Mouse (Mus musculus): ENCODE measurements around the gene Zkscan14. TPM values are rescaled to one million over a fixed set of nuclear protein-coding genes. Genes with fewer than 3 reads are reported as not detected.
"Not testable (repeated sequence)": the region's sequence is repeated elsewhere in the genome, so short reads cannot be mapped to it uniquely, and the experiment has no call there.

The Zkscan14 gene
- total RNA-seq (2021): 10 to 100 TPM; 11.8 to 15.8 TPM
- long read RNA-seq, experiment 1, transcript Zkscan14-201 (3 exons, 1,967 nt): major isoform, 17 of 19 reads
- long read RNA-seq, experiment 1, partial matches to known transcripts: 0 of 19 reads
- long read RNA-seq, experiment 1, other reads (novel, unspliced or antisense): 2 of 19 reads
- long read RNA-seq, experiment 2, transcript Zkscan14-201 (3 exons, 1,967 nt): major isoform, 19 of 21 reads
- long read RNA-seq, experiment 2, partial matches to known transcripts: 0 of 21 reads
- long read RNA-seq, experiment 2, other reads (novel, unspliced or antisense): 1 of 21 reads

DNA sequence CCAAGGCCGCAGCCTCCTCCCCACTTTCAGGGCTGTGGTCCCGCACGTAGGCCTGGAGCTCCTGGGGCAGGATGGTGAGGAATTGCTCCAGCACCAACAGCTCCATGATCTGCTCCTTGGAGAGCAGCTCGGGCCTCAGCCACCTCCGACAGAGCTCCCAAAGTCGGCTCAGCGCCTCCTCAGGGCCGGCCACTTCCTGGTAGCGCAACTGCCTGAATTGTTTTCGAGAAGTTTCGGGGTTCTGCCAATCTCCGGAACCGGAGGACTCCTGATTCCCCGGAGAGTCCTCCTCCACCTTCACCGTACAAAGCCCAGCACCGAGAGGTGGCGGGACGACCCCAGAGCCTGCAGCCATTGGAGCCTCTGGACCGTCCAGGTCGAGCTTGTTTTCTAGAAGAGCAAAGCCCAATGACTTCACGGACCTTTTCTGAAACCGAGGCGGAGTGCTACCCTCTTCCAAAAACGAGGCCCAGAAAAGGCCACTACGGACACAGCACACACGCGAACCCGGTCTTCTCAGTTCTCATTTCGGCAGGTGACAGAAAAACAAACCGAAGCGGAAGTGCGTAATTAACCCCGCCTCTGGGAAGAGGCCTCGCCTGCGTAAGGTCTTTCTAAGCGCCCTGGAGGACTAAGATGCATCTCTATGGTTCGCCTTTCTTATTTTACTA, at the start of gene Zkscan14:
Zkscan14 (minus strand) TSS at position 548 of the 671 bp plus-strand sequence.
- peak; percentile 74 to 79 for DNase-seq (ENCODE audit: low spot score in 2 of 2)

DNA sequence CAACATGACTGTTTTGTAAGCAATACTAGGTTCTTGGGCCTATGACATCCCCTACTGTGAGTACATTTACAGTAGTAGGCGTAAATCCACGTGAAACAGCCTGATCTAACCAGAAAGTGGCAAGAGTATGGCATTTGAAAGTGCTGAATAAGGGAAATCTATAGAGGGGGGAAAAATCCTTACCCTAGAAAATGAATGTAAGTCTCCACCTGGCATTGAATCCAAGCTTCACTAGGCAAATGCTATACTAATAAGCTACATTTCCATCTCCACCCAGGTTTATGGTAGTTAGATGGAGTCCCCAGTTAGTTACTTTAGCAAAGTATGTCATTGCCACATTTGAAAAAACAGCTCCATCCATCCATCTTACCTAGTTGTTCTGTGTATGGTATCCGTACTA, 47.9 kb upstream of the Zkscan14 start:
- DNase-seq (ENCODE audit: low spot score in 2 of 2): no peak

DNA sequence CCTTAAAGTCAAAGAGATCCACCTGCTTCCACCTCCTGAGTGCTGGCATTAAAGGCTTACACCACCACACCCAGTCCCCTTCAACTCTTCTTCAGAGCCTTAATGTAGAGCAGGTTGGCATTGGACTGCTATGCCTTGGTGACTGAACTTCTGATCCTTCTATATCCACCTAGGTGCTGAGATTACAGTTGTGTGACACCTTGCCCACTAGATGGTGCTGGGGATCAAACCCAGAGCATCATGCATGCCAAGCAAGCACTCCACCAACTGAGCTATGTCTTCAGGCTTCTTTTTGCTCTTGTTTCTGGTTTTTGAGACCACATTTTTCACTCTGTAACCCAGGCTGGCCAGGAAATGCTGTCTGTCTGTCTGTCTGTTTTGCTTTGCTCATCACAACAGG, 33.0 kb upstream of the Zkscan14 start:
- peak; percentile 12 to 18 for DNase-seq (ENCODE audit: low spot score in 2 of 2)

DNA sequence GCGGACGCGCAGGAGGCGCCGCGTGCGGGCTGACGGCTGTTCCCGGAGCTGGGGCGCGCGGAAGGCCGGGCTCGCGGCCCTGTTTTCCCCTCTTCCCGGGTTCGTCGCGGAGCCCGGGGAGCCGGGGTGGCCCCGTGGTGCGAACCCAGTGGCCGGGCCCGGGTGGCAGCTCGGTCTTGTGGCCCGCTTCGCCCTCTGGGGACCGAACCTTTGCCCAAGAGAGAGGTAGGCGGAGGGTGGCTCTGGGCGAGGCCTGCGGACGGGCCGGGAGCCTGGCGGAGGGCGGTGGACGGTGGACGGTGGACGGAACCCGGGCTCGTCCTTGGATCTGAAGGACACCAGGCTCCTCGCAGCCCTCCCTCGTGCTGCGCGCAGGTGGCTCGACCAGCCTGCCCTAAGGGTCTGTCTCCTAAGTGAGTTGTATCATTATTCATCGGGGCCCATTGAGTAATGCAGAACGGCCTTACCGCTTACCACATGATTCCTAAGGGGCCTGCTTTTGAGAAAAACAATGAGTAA, 30.3 kb upstream of the Zkscan14 start:
- no peak for DNase-seq (ENCODE audit: low spot score in 2 of 2)

DNA sequence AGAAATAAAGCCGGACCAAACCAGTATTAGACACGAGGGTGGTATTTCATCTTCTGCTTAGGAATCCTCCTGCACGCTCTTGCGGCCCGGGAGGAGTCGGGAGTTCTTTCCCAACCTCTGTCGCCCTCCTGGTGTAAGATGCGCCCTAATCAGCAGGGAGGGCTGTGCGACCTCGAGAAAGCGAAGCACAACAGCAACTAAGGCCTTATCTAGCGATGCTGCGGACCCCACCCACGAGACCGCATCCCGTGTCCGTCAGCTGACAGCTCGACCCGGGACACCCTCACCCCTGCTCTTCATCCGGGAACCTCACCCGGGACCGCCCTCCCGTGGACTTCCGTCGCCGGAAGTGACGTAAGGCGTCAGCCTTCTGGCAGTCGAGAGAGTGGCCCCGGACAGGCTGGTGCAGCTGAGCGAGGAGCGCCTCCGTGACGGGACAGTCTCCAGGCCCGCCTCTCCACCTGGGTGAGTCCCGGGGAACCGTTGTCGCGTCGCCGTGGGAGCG, 29.8 kb upstream of the Zkscan14 start, which contains the start of gene Zfp655:
Zfp655 (plus strand) TSS at position 349 of the 505 bp plus-strand sequence.
- peak; percentile 98 to 99 for DNase-seq (ENCODE audit: low spot score in 2 of 2)

DNA sequence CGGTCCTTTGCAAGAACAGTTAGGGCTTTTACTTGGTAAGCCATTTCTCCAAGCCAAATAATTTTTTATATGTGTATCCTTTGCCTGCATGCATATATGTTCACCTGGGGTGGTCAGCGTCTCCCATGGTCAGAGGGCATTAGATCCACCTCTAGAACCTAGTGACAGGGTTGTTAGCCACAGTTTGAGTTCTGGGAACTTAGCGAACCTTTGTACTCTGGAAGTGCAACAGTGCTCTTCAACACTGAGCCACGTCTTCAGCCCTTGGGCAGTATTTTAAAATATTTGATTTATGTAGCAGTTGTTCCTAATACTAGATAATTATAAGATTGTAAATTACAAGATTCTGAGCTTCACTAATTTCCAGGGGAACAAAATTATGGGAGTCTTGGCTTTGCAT, 29.0 kb upstream of the Zkscan14 start:
- no peak for DNase-seq (ENCODE audit: low spot score in 2 of 2)

DNA sequence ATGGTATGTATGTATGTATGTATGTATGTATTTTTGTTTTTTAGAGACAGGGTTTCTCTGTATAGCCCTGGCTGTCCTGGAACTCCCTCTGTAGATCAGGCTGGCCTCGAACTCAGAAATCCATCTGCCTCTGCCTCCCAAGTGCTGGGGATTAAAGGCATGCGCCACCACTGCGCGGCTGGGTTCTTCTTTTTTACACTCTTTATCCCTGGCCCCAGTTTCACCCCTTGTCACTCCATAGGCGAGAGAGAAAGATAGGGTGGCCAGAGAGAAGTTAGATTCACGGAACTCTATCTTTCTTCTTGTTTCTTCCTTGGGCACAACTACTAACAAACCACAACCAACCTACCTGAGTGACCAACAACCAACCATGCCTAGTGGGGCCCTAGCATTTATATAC, 27.6 kb upstream of the Zkscan14 start:
- DNase-seq (ENCODE audit: low spot score in 2 of 2): not testable (repeated sequence)

DNA sequence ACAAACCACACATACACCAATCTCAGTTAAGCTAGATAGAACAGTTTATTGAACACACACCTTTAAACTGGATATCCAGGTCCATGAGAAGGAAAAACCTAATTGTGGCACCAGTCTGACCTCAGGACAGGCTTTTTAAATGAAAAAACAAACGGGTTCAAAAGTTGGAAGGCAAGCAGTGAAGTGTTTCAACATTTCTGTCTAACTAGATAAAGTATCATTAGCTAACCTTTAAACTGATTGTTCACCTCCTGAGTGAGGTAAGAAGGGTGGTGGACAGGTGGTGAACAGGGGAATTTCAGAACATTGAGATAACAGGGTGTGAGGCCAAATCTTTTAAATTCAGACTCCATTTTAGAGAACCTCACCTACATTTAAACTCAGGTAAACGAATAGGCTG, 24.8 kb upstream of the Zkscan14 start:
- no peak for DNase-seq (ENCODE audit: low spot score in 2 of 2)

DNA sequence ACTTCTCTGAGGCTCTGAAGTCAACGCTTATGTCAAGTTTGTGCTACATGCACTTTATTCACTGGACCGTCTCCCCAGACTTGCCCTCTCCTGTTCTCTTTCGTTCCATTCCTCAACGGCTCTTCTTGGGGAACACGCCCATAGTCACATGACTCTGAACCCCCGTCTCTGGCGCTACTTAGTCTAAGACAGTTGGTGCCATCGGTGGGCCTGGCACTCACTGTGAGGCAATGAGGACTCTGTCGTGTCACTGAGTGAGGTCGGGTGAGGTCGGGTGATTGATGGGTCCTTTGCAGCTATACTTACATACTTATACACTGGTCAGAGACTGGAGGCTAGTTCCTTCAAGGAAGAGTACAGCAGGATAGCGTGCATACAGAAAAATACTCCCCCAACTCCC, 21.7 kb upstream of the Zkscan14 start:
- no peak for DNase-seq (ENCODE audit: low spot score in 2 of 2)

DNA sequence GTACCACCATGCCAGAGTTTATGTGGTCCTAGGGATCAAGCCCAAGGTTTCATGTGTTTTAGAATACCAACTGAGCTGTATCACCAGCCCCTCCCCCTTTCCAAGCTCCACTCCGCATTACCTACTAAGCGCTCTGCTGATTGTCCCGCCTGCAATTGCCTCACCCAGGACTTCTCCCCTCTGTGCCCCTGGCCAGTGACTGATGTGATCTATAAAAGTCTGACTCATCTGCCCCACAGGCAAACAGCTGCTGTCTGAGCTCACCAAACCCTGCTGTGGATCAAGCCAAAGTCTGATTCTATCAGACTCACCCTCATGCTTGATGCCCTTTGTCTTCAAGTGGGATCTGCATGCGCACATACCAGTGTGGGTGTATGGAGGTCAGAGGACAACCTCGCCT, 21.2 kb upstream of the Zkscan14 start:
- no peak for DNase-seq (ENCODE audit: low spot score in 2 of 2)

DNA sequence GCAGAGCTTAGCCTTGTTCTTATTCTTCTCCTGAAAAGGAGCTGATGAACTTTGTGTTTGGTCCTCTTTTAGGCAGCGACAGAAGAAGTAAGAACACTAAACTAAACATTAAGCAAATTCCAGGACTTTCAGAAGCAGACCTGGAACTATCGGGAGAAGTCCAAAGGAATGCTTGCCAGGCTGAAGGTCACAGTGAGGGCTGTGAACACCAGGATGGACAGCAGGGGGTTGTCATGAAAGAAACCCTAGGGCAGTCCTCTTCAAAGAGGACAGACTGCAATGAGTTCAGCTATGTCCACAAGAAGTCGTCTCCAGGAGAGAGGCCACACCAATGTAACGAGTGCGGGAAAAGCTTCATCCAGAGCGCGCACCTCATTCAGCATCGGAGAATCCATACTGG, 18.3 kb upstream of the Zkscan14 start:
- DNase-seq (ENCODE audit: low spot score in 2 of 2): no peak

DNA sequence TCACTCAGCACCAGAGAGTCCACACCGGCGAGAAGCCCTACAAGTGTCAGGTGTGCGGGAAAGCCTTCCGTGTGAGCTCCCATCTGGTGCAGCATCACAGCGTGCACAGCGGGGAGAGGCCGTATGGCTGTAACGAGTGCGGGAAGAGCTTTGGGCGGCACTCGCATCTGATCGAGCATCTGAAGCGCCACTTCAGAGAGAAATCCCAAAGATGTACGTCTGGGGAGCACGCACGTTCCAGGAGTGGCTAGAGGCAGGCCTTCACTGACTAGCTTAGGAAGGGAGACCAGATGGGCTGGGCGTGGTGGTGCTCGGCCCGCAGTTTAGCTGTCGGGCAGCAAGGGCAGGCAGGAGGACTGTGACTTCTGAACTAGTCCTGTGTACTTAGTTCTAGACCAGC, 17.0 kb upstream of the Zkscan14 start:
- no peak for DNase-seq (ENCODE audit: low spot score in 2 of 2)

DNA sequence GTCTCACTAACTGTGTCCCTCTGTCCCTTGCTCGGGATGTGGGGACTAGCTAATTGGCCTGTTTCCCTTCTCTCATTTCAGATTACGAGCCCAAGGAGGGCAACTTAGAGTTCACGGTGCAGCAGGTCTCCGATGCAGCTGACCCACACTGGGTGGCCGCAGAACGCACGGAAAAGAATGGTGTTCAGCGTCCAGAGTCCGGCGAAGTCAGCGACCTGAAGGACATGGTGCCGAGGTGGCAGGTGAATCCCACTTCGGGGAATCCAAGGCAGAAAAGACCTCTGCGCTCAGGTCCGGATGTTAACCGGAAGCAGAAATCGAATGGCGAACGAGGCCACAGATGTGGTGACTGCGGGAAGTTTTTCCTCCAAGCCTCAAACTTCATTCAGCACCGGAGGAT, 16.5 kb upstream of the Zkscan14 start:
- DNase-seq (ENCODE audit: low spot score in 2 of 2): no peak

DNA sequence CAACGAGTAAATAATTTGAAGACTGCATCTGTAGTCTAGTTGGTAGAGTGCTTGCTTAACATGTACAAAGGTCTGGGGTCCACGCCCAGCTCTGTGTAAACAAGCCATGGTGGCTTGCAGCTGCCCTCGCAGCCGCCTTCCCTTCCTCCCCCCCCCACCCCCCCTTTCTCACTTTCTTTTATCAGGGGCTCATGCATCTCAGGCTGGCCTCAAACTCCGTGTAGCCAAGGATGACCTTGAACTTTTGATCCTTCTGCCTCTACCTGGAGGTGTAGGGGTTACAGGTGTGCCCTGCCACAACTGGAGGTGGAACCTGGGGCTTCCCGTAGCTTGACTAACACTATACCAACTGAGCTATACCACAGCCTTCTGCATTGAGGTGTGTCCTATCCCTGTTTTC, 16.1 kb upstream of the Zkscan14 start:
- DNase-seq (ENCODE audit: low spot score in 2 of 2): no peak

DNA sequence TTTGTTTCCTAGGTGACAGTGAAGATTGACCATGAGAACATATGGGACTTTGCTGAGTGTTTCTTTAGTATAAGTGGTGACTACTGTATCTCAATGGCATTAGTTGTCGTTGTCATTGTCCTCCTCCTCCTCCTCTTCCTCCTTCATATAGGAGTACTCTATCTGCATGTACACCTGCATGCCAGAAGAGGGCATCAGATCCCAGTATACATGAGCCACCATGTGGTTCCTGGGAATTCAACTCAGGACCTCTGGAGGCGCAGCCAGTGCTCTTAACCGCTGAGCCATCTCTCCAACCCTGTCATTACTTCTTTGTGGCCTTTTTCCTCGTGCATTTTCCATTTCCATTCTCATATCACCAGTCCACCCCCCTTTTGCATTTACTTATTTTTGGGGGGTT, 13.0 kb upstream of the Zkscan14 start:
- no peak for DNase-seq (ENCODE audit: low spot score in 2 of 2)

DNA sequence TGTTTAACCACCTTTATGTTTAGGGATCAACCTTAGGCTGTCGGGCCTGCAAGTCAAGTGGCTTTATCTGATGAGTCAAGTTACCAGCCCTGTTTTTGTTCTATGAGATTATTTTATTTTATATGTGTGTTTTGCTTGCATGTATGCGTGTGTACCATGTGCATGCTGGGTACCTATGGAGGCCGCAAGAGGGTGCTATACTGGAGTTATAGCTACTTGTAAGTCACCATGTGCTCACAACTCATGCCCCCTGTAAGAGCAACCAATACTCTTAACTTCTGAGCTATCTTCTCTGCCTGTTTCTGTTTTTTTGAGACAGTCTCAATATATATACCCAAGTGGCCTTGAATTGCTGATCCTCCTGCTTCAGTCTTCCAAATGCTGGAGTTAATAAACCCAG, 11.8 kb upstream of the Zkscan14 start:
- DNase-seq (ENCODE audit: low spot score in 2 of 2): no peak

DNA sequence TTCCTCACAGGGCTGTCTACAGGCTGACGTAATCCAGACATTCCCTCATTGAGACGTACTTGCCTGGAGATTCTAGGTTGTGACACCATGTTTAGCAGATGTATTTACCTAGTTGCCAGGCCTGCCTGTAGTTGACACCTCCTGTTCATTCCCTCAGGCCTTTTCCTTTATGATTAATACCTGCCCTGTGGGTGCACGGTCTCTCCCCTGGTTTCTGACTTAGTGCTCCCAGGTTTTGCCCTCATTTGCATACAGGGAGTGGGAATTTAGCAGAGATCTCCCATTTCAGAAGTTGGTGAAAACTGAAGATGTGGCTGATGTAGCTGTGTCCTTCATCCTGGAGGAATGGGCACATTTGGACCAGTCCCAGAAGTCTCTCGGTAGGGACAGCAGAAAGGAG, 10.5 kb upstream of the Zkscan14 start:
- DNase-seq (ENCODE audit: low spot score in 2 of 2): no peak

DNA sequence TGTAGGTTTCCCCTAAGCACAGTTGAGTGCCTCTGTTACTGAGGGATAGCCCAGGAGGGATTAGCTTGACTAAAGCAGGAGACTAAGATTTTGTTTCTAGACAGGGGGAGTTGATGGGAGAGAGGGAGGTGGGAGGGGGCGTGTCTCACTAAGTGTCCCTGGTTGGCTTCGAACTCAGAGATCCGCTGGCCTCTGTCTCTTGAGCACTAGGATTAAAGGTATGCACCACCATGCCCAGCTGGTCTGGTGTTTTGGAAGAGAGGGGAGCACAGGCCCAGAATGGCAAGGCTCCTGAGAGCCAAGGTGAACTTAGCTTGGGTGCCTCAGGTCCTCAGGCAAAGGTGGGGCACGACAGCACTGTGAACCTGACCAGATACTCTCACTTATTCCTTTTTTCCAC, 9.7 kb upstream of the Zkscan14 start:
- DNase-seq (ENCODE audit: low spot score in 2 of 2): no peak

DNA sequence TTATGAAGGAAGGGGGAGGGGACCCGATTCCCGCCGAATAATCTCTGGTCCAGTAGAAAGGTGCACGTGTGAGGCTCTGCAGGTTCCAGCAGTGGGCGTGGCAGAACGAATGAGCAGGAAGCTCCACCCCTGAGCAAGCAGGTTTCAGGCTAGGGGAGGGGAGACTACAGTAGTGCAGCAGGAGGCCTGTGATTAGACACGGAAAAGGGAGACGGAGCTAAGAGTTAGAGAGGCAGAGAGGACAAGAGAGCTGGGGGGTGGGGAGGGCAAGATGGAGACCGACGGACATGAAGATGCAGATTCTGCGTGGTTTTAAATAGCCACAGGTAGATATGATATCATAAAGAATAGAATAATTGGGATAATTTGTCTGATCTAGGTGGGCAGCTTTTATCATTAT, 6.7 kb upstream of the Zkscan14 start:
- DNase-seq (ENCODE audit: low spot score in 2 of 2): not testable (repeated sequence)

DNA sequence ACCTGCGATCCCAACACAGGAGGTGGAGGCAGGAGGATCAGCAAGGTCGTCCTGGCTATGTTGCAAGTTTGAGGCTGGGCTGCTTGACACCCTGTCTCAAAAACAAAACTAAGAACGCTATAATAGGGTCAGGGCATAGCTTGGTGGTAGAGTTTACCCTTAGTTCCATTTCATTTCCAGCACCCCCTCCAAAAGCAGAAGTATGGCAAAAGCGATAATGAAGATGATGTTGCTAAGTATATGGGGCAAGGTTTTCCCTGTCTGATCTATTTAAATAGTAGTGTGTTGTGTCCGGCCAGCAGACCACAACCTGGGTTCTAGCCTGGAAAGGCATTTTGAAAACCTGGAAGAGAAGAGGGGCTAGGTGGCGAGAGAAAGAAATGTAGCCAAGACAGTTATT, 6.3 kb upstream of the Zkscan14 start:
- DNase-seq (ENCODE audit: low spot score in 2 of 2): no peak

DNA sequence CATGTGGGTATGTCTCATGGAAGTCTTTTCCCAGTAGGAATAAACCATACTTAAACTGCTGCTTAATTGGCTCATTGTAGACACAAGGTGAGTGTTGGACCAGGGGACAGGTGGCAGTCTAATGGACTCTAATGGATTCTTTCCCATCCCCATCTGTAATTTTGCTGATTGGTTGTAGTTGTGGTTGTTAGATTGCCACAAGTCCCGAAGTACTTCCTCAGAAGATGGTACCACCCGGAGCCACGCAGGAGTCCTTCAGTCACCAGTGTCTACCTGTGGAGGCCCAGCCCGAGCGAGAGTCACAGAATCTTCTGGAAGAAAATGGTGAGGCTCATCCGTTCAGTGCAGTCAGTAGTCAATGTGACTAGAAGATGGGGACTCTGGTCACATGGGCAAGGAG, 5.7 kb upstream of the Zkscan14 start:
- DNase-seq (ENCODE audit: low spot score in 2 of 2): no peak

DNA sequence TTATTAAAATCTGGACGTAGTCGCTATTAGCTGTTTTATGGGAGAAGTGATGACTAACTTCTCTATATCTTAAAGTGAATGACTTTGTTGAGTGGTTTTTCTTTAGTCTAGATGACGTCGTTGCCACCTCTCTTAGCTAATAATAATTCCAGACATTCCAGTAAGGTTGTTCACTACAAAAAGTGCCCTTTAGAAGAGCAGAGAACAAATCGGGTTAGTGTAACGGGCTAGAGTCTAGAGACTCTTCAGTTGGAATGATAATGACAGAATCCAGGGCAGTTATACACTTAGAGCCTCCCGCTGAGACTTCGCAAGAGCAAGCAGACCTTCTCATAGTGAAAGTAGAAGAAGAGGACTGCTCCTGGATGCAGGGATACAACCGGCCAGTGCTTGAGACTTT, 3.4 kb upstream of the Zkscan14 start:
- DNase-seq (ENCODE audit: low spot score in 2 of 2): no peak

Measured in left cerebral cortex, adult 18-20 months (tissue).